Mouse (Mus musculus) right cerebral cortex, adult 2 months (tissue): ENCODE results near the gene Tarm1.
A peak's percentile ranks its signal among the peaks of the same experiment; 100 is the strongest.

ENCODE experiments used
- DNase-seq, 2 experiments: peaks; one replicate each; pipeline ENCODE4 v3.0.0; 2021 to 2022; ENCODE audit warnings: low spot score in 2 of 2

Gene Tarm1

DNA sequence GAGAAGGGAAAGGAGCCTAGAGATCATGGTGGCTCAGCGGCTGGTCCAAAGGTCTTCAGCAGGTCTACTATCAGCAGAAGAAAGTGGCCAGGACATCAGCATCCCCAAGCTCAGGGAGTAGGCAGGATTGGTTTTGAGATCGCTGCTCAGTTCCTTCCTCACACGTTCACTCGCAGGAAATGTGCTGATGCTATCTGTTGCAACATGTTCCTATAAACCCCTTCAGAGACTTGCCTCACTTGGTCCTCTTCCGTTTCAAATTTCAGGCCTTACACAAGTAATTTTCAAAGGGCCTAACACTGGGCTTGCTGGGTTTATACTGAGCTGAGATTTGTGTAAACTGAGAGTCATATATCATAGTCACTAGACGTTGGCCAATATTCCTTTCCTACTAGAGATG lies at the start of gene Tarm1:
Gene Tarm1, minus strand, starts transcription at position 186 of the 400 bp plus-strand sequence.
- DNase-seq = no peak

DNA sequence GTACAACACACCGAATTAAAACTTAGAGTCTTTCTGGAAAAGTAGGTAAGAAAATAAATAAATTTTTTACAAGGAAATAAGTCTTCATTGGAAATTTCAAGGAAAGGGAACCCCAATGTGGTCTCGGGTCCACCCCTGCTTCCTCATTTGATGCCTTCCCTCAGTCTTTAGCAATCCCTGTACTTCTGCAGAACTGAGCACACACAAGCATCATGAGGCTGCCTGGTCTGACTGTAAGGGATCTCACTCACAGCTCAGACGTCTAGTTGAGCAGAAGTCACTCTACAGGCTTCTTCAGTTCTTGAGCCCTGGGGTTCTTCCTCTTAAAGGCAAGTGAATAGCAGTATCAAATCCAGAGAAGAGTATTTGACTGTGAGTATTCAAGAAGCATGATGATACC lies 3.5 kb upstream of the Tarm1 start:
- DNase-seq = no peak

DNA sequence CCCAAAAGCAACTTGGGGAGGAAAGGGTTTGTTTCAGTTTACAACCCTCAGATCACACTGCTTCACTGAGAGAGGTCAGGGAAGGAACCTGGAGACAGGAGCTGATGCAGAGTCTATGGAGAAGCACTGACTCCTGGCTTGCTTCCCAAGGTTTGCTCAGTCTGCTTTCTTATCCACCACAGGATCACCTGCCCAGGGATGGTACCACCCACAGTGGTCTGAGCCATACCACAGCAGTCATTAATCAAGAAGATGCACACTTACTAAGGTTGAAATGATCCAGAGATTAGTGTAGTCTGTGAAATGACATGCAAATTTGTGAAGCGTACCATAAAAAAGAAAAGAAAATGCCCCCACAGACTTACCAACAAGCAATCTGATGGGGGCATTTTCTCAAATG lies 2.0 kb downstream of the Tarm1 start:
- no peak for DNase-seq

DNA sequence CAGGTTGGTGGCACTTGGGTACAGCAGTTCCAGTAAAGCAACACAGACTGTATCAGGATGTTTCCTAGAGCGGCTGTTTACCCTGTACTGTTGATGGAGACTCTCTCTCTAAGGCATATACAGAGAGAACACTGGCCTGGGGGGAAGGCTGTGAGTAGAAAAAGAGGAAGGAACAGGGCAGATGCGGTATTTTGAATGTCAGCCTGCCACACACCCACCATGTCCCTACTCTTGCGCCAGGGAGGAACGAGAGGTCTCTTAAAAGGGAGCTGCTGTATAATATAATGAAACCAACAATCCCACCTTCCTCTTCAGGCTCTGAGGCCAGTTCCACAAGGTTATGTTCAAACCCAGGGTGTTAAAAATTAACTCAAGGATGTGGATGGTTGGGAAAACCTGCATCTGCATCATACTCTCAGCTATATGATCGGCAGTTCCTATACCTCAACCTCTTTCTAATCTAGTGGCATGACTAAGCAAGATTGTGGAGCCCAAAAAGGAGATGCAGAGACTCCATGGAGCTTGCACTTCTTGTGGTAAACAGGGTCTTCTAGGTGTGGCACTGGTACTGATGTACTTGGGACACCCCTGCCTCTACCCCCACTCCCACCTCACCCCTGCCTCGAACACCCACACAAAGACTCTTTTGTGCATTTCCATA lies 20.3 kb downstream of the Tarm1 start:
- DNase-seq = no peak

DNA sequence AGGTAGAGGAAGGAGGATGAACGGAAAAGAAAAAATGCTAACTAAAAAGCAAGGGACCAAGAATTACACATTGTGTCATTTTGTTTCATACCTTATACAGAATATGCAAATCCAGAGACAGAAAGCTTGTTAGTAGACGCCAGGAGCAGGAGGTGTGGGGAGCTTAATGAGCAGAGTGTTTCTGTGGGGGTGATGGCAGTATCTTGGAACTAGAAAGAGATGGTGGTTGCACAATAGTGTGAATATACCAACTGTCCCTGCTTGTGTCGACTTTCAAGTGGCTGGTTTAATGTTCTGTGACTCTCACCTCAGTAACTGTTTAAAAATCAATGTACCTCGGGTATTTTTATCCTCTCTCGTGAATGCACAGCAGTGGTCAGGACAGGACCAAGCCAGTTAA lies 25.7 kb downstream of the Tarm1 start:
- peak; percentile 42 to 46 for DNase-seq

DNA sequence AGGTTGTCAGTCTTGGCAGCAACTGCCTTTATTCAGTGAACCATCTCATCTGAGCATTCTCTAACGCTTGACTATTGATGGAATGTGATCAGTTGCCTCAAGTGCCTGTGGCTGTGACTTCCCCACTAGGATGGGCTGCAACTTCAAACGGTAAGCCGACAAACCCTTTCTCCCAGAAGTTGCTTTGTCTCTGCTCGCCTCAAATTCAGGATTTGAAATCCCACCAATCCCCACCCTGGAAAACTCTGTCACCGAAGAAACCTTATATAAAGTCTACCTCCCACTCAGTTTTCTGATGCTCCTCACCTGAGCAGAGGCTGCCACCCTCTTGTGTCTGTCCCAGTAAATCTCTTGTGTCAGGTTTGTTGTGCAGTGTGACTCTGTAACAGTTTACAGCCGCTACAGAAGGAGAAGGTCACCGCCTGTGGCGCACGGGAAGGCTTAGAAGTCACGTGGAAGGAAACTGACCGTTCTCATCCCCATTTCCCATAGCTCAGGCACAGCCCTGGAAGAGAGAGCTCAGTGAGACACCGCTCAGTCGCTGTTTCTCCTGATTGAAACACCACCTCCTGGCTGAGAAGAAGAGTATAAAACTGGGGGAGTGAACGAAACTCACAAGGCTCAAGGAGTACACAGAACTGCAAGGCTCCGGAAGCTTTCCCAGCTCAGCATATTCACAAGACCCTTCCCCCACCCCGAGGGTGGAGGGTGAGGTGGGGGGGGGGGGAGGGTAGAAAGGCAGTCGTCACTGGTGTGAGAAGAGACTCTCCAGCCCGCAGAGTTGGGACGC lies 27.9 kb downstream of the Tarm1 start:
- no peak for DNase-seq

DNA sequence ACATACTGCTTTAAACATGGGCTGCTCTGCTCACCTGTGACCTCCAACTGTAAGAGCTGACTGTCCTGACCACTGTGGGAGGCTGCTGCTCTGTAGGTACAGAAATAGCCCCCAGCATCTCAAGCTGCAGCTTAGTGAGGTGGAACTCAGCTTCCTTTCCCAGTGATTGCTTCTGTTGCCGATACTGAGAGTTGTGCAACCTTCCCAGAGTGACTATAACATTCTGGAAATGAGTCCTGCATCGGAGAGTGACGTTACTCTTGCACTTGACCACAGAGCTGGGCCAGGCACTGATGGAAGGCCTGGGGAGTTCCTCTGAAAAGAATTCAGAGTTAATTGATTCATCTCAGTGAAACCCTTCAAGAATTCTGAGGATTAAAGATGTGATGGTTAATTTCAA lies 29.6 kb downstream of the Tarm1 start:
- no peak for DNase-seq

DNA sequence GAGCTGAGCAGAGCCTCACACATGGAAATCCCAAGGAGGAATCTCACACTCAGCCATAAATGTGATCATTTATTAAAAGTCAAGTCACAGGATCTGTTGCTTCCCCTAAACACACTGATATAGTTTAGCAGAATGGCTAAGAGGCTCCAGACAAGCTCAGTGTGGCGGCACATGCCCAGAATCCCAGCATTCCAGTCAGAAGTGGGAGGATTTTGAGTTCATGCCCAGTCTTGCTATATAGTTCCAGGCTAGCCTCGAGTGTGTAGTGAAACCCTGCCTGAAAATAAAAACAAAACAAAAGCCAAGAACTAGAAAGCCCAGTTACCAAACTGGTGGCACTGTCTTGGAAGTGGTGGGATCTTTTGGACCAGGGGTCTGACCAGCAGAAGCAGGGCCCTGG lies 33.8 kb downstream of the Tarm1 start:
- DNase-seq = no peak

DNA sequence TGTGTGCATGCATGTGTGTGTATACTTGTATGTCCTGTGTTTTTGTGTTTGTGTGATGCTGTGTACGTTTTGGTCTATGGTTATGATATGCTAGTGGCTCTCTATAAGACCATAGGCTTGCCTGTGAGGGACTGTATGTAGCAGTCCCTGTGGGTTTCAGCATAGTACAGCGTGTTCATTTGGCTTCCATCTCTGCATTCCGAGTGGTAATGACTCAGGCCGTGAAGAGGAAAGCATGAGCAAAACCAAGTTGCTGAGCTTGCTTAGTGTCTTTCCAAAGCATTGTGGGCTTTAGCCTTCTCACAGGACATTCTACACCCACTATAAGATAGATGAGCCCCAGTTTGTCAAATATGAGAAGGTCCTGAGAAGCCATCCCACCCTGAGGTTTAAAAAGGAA lies 39.1 kb downstream of the Tarm1 start:
- no peak for DNase-seq

DNA sequence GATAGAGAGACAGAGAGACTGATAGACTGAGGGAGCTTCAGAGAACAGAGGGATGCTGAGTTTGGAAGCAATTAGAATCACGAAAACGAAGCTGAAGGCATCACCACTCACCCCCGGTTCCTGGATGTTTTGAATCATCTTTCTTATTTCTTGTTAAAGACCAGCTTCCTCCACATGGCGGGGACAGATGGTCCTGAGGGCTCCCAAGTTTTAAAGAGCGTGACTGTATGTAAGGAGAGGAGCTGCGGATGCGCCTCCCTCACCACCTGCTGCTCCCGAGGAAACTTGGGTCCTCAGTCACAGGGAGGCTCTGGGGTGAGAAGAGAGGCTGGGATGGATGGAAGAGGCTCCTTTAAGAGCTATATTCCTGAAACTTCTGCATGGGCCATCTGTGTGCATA lies 42.2 kb downstream of the Tarm1 start:
- DNase-seq = peak; percentile 81

DNA sequence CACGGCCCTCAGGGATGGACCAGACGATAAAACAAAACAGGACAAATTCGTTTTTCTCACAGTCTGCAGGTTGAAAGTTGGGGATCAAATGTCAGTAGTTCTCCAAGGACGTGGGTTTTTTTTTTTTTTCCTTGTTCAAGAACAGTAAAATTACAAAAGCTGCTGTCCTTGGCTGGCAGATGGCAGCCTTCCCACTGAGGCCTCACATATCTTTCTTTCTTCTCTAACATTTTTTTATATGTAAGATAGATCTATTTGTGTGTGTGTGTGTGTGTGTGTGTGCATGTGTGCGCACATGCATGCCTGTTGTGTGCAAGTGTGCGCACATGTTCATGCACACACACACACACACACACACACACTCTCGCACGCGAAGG lies 44.6 kb downstream of the Tarm1 start:
- no peak for DNase-seq

DNA sequence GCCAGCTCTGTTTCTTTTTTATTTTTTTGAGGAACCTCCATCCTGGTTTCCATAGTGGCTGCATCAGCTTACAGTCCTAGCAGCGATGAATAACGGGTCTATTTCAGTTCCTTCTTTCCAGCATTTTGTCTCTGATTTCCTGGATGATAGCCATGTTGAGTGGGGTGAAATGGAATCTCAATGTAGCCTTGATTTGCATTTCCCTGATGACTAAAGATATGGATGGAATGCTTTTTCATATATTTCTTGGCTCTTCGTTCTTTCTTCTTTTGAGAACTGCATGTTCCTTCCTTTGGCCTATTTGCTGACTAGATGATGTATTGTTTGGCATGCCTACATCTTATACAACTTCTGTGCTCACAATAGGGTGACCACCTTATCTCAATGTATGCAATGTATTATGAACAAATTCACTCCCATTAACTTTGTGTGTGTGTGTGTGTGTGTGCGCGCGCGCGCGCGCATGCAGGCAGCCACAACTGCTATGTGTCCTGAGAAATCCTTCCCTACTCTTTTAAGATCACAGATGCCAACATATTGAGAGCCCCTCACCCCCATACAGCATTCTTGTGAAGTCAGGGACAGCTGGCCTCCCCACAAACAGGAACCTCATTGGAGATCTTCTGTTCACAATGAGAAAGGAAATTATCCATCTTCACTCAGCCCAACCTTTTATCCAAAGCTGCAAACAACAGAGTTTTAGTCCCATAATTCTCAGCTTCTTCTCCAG lies 45.1 kb downstream of the Tarm1 start:
- DNase-seq = no peak

DNA sequence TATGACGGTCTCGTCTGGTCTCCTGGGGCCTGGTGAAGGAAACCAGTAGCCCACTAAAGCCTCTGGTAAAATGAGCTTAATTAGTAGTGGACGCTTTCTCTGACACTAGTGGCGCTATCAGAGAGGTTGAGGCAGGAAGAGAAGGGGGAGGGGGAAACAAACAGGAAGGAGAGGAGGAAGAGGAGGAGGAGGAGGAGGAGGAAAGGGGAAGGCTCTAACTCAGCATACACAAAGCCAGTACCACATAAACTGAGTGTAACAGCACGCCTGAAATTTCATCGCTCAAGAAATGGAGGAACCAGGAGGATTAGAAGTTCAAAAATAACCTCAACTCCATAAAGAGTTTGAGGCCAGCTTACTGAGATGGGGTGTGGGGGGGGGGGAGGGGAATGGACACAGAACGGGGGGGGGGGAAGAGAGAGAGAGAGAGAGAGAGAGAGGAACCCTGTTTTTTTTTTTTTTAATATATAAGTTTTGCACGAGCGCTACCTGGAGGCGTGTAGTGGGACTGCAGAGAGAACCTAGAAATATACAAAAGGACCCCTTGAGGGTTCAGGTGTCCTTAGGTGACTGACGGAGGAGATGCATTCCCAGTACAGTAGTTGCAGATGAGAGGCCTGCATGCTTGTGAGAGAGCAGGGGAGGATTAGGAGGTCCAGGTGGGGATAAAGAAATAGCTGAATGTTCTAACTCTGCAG lies 48.8 kb downstream of the Tarm1 start:
- DNase-seq = no peak

DNA sequence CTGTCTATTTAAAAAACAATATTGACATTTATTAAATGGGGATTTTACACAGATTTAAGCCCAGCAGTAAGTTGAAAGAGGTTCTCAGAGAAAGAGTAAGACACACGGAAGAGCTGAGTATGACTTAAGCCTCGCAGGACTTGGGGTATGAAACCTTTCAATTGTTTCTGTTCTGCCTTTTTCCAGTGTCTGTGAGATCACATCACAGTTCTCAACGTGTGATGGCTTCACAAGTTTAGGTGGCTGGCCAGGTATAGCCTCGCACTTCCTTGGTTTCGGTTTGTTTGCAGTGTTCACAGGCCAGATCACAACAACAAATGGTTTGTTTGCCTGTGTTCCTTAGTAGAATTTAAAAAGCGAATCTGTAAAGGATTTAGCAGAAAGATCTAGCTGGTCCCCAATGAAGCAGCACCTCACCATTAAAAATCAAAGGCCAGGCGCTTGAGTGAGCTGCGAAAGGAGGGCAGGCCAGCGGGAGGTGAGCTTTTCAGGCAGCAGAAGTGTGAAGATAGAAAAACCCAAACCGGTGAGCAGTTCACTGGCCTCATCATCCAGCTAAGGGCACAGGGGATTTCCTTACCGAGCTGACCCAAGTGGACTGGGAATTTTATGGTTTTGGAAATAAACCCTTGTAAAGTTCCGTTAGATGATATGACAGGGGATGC lies 49.5 kb downstream of the Tarm1 start:
- DNase-seq = no peak

DNA sequence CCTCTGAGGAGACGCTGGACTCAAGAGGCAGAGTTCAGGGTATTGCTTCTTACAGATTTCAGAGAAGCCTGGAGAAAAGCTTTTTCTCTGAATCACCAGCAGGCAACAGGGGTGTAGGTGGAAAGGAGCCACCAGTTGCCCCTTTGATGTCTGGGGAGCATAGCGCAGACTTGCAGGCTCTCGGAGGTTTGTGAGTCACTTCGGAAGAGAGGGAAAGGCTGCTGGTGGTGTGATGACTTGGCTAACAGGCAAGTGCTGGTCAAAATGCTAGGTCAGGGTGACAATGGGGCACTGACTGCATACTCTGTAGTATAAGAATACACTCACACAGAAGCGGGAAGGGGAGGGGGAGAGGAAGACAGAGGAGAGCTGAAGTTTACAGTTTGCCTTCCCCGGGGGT lies 51.3 kb downstream of the Tarm1 start:
- no peak for DNase-seq

DNA sequence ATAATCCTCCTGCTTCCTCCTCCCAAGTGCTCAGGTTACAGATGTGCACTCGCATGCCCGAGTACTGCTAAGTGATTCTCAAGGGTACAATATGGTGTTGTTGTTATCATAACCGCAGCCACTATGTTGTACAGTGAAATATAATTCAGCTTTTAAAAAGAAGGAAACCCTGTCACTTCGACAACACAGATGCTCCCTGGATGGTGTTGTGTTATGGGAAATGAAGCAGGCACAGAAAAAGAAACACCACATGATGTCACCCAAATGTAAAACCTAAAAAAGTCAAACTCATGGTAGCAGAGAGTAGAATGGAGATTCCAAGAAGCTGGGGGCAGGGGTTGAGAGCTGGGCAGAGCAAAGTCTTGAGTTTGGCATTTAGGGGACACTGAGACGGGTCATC lies 51.8 kb downstream of the Tarm1 start:
- DNase-seq = no peak

DNA sequence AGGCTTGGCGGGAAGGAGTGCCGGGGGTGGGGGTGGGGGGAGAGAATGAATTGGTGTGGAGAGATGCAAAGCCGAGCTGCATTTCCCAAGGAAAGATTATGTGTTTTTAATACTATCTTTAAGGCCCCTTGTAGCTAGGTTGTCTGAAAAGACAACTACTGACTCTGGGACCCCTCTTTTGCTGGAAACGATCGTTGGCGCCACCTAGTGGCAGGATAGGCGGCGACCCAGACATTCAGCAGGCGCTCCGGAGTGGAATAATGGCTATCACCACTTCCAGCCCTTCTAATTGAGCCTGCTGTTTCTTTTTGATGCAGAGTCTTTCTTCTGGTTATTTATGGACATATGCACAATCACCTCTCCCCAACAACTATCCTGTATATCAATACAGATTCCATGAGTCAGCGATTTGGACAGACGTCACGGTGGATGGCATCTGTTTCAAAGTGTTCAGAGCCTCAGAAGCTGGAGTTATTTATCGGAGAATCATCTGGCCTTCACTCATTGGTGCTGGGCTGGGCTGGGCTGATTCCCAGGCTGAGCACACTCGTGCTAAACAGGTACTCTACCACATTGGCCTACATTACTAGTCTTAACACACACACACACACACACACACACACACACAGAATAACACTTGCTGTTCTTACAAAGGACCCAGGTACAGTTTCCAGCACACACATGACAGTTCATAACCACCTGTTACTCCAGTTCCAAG lies 53.5 kb downstream of the Tarm1 start:
- DNase-seq = peak; percentile 82 to 85

DNA sequence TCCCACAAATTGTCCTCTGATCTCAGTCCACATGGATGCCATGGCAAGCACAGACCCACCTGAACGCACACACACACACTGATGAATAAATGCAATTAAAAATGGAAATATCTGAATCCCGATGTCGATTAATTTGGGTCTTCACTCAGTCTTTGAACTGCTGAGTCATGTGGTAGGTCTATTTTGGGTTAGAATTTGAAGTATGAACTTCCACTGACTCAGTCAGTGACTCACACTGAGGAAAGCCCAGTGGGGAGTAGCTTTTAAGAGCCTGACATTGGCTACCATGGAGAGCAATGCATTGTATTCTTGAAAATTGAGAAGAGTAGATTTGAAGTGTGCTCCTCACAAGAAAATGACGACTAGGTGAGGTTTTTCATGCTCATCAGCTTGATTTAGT lies 55.4 kb downstream of the Tarm1 start:
- DNase-seq = no peak

DNA sequence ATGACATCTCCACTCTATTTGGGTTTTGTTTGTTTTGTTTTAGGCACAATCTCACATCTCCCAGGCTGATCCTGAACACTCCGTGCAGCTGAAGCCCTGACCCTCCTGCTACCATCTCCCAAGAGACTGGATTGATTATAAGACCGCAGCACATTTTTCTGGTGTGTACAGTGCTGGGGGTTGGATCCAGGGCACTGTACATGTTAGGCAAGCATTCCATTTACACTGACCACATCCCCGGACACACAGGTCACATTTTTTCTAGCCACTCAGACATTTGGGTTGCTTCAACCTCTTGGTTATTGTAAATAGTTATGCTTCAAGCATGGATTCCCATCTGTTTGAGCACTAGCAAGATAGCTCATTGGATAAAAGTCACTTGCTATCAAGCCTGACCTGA lies 55.8 kb downstream of the Tarm1 start:
- no peak for DNase-seq

DNA sequence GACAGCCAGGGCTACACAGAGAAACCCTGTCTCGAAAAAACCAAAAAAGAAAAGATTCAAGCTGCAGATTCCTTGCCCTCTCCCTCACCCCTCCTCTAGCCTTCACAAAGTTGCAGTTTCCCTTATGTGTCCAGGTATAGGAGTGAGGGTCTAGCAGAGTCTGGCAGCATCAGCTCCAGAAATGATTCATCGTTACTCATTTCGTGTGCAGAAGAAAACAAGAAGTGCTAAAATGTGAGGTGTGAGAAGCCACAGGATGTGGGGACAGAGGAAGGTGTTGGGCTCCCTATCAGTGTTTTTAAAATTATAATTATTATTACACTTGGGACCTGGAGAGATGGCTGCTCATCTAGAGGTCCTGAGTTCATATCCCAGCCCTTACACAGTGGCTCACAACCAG lies 57.7 kb downstream of the Tarm1 start:
- no peak for DNase-seq

DNA sequence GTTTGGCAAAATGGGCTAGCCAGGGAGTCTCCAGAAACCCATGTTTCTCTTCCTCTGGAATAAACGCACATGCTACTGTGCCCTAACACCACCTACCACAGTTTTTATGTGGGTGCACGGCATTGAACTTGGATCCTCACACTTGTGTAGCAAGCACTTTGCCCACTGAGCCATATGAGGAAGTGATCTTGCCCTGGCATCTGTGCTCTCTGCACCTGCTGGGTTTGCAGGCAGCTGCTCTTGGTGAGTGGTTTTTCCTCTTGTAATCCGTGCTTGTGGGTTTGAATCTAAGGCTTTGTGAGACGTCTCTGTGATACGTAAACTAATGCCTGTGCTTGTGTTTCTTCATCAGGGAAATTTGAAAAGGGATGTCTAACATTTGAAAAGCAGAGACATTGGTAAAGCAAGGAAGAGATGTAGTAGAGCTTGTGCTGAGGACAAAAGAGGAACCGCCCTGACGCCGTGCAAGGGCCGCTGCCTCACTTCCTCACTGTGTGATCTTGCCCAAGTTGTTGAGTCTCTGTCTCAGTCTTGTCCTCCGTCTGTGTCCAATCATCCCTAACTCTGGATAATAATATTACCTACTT lies 59.9 kb downstream of the Tarm1 start:
- DNase-seq = no peak
